Mouse (Mus musculus): ENCODE measurements around the gene Trpm1.

GRCm38 (mm10) chr7:64158281-64159055 is 4.8 kb downstream of the Trpm1 start:
- TF ChIP-seq BHLHE40 (IDR thresholded peaks at IDR 0.05; ENCODE audit: low read depth, low read length) = no peak
- TF ChIP-seq USF2 (conservative IDR thresholded peaks at IDR 0.05; ENCODE audit: low read depth, low read length) = no peak
- TF ChIP-seq CTCF (conservative IDR thresholded peaks at IDR 0.05 in 1 of 2, IDR thresholded peaks at IDR 0.05 in 1 of 2; ENCODE audit: low read depth in 2 of 2, low read length in 2 of 2) = no peak

All from CH12.LX (cell line).